Mouse (Mus musculus) liver, embryonic 12.5 days (tissue): ENCODE data around the gene Ncan. TPM values are rescaled to one million over a fixed set of nuclear protein-coding genes. Genes with fewer than 3 reads are reported as not detected.
"Not testable (repeated sequence)": the region's sequence is repeated elsewhere in the genome, so short reads cannot be mapped to it uniquely, and the experiment has no call there.

ENCODE experiments used
- ATAC-seq: fragments of 200-750 bp; cut with Nextera tagmentation; 2 replicates; pipeline ENCODE4 v1.8.0; 2017; ENCODE audit warnings: moderate number of reproducible peaks, mild to moderate bottlenecking, moderate library complexity
- H3K27ac ChIP-seq: fragments of 300-500 bp; sonication (generic); 2 replicates; pipeline ENCODE4 v1.5.1; 2016; ENCODE audit warnings: mild to moderate bottlenecking
- H3K27me3 ChIP-seq: fragments of 300-500 bp; sonication (generic); replicated peaks from 2 replicates; pipeline ENCODE4 v1.6.1; 2016; ENCODE audit warnings: mild to moderate bottlenecking, moderate library complexity
- H3K36me3 ChIP-seq: fragments of 300-500 bp; sonication (generic); 2 replicates; pipeline ENCODE4 v1.6.1; 2016; ENCODE audit warnings: mild to moderate bottlenecking, moderate library complexity
- H3K4me1 ChIP-seq: fragments of 300-500 bp; sonication (generic); 2 replicates; pipeline ENCODE4 v1.6.1; 2016
- H3K4me2 ChIP-seq: fragments of 300-500 bp; sonication (generic); 2 replicates; pipeline ENCODE4 v1.6.1; 2016; ENCODE audit warnings: mild to moderate bottlenecking, moderate library complexity
- H3K4me3 ChIP-seq: fragments of 300-500 bp; sonication (generic); 2 replicates; pipeline ENCODE4 v1.5.1; 2016; ENCODE audit warnings: mild to moderate bottlenecking, moderate library complexity
- H3K9ac ChIP-seq: fragments of 300-500 bp; sonication (generic); 2 replicates; pipeline ENCODE4 v1.6.1; 2016; ENCODE audit warnings: mild to moderate bottlenecking, moderate library complexity
- H3K9me3 ChIP-seq: fragments of 300-500 bp; sonication (generic); replicated peaks from 2 replicates; pipeline ENCODE4 v1.6.1; 2016; ENCODE audit warnings: mild to moderate bottlenecking, moderate library complexity
- WGBS: fragments of 180-500 bp; shearing (Covaris S2); methylation state at CpG from one replicate; pipeline ENCODE4 v1.1.7; 2016; ENCODE audit not compliant: insufficient replicate concordance; 5-methylcytosine and 5-hydroxymethylcytosine counted together
- microRNA-seq: library from miRNA; unstranded; fragments of <30 nt; microRNA quantifications from one replicate; pipeline ENCODE4, GENCODE M21; 2017
- polyA plus RNA-seq: library from polyadenylated mRNA; unstranded; fragments of >200 nt; fragmentation: Nextera tagmentation; extraction: Ambion mirVana; gene quantifications from 2 replicates; pipeline ENCODE4 v1.2.1, GENCODE M21; 2016

Ncan gene
- polyA plus RNA-seq, 1 experiment from 2014 or later = not detected

DNA sequence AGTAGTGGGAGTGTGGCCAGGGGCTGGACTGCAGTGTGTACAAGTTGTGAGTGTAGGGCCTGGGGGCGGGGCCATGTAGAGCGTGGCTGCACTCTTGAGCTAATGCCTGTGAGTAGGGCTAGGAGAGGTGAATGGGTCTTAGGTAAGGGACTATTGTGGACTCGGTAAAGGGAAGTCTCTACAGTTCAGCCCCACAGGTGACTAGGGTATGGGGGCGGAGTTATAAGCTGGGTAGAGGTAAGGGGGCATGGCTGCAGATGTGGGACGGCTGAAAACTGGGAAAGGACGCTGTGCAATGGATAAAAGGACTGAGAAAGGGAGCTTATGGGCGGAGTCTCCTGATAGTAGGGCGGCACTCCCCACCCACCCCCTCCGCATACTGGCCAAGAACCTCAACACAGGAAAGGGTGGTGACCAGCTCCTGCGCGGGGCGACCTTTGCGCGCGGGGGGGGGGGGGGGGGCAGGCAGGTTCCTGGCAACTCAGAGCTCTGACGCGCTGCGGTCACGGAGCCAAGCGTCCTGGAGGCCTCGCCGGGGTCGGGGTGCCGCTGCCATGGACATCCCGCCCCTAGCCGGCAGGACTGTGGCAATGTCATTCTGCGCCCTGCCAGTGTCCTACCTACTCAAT lies 48.1 kb downstream of the Ncan start, which contains the start of gene Tm6sf2:
Gene Tm6sf2 (plus strand): TSS at position 484 of the 629 bp plus-strand sequence.
- peaks cover 19% of the 10 kb centered on the region for H3K4me1 ChIP-seq
- H3K9ac ChIP-seq = peak within 1 kb of the TSS; percentile 51
- H3K27me3 ChIP-seq = 0 out of 2 replicates have a peak, but pooled peaks cover 9% of the 10 kb centered on the region
- H3K36me3 ChIP-seq = peaks cover 47% of the 10 kb centered on the region
- H3K4me2 ChIP-seq = peak within 1 kb of the TSS; percentile 74
- WGBS = 7% methylated on average over 25 of the region's 27 CpGs
- peak; percentile 79 for ATAC-seq
- H3K9me3 ChIP-seq = no peaks in the 10 kb centered on the region
- no peak within 1 kb of the TSS for H3K27ac ChIP-seq
- H3K4me3 ChIP-seq = peak within 1 kb of the TSS; percentile 40

DNA sequence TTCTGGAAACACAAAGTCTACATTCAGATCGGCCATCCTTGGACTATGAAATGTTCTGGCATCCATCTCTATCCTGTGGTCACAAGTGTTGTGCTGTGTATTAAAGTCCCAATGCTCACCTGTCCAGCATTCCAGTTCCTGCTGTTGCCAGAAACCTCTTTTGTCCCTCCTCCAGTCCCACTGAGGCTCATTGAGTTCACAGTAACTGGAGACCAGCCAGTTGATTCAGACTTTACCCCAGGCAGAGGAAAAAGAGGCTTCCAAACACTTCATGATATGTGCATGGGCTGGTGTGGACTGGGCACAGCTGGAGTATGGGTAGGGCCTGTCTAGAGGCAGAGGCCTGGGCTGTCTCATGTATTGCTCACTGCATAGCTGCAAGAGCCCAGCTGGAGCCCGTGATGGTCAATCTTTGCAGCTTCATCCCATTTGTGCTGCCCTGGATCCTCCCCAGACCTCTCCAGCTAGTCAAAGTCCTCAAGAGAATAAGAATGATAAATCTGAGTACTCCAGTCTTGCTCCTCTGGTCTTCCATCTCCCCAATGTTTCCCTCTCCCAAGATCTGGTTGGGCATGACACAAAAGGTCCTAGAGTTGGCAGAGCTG lies 48.7 kb downstream of the Ncan start:
- WGBS = 76% methylated on average over 2 of the region's 2 CpGs
- H3K9ac ChIP-seq = no peak overlapping the region
- H3K9me3 ChIP-seq = no peaks in the 10 kb centered on the region
- H3K27me3 ChIP-seq = 0 out of 2 replicates have a peak, but pooled peaks cover 9% of the 10 kb centered on the region
- peaks cover 19% of the 10 kb centered on the region for H3K4me1 ChIP-seq
- 0 out of 2 replicates have a peak, but pooled peaks have one; percentile 25 for ATAC-seq
- H3K27ac ChIP-seq = no peak overlapping the region
- peak overlapping the region; percentile 74; the same call in 1 of the 2 replicates for H3K4me2 ChIP-seq
- H3K4me3 ChIP-seq = no peak overlapping the region
- H3K36me3 ChIP-seq = peaks cover 53% of the 10 kb centered on the region

DNA sequence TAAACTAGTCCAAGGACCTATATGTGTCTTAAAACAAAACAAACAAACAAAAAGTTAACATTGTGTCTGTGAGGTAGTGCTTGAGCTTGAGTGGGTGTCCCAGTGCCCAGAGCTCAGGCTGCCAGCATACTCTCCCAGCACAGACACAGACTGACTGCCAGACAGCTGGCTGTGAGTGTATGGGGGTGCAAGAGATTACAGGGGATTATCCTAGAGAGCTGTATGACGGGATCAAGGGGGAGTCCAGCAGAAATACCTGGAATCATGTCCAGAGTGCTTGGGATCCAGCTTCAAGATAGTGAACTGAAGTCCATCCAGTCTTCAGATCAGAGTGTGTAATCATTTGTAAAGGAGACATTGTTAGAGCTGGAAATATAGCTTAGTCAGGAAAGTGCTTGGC lies 63.0 kb downstream of the Ncan start:
- 84% methylated on average over 1 of the region's 1 CpGs for WGBS
- H3K27ac ChIP-seq = no peak overlapping the region
- no peak overlapping the region for H3K4me2 ChIP-seq
- no peaks in the 10 kb centered on the region for H3K27me3 ChIP-seq
- H3K4me3 ChIP-seq = no peak overlapping the region
- no peaks in the 10 kb centered on the region for H3K4me1 ChIP-seq
- H3K9me3 ChIP-seq = no peaks in the 10 kb centered on the region
- ATAC-seq = no peak
- peaks cover 97% of the 10 kb centered on the region for H3K36me3 ChIP-seq
- no peak overlapping the region for H3K9ac ChIP-seq

DNA sequence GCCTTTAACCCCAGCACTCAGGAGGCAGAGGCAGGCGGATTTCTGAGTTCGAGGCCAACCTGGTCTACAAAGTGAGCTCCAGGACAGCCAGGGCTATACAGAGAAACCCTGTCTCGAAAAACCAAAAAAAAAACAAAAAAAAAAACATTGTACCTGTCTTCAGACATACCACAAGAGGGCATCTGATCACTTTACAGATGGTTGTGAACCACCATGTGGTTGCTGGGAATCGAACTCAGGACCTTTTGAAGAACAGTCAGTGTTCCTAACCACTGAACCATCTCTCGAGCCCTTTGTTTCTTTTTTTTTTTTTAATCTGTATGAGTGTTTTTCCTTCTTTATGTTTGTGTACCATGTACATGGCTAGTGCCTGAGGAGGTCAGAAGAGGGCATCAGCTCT lies 70.2 kb downstream of the Ncan start:
- H3K9ac ChIP-seq, H3K27me3 ChIP-seq, H3K9me3 ChIP-seq, H3K4me2 ChIP-seq, H3K4me3 ChIP-seq, ATAC-seq, H3K4me1 ChIP-seq, H3K27ac ChIP-seq: not testable (repeated sequence)
- H3K36me3 ChIP-seq = peaks cover 77% of the 10 kb centered on the region
- 81% methylated on average over 5 of the region's 5 CpGs for WGBS

DNA sequence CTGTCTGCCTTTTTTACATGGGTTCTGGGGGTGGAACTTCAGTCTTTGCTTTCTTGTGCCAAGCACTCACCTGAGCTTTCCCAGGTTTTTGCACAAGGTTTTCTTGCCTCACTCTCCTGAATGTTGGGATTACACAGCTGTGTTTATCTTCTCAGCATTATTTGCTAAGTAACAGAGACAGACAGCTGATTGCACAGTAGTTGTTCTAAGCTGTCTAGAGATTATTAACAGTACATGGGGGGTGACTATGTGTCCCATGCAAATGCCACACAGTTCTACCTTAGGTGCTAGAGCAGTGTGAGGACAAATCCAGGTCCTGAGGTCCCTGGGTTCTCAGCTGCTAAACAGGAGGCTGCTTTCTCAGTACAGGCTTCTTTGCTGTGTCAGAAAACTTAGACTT lies 71.0 kb downstream of the Ncan start:
- Histone ChIP-seq H3K9me3 (no peaks in the 10 kb centered on the region), H3K36me3 (peaks cover 69% of the 10 kb centered on the region), H3K4me2 (no peak overlapping the region), H3K27ac (no peak overlapping the region), H3K4me3 (no peak overlapping the region), H3K9ac (no peak overlapping the region), H3K4me1 (peaks cover 2% of the 10 kb centered on the region), H3K27me3 (no peaks in the 10 kb centered on the region)
- ATAC-seq = no peak

DNA sequence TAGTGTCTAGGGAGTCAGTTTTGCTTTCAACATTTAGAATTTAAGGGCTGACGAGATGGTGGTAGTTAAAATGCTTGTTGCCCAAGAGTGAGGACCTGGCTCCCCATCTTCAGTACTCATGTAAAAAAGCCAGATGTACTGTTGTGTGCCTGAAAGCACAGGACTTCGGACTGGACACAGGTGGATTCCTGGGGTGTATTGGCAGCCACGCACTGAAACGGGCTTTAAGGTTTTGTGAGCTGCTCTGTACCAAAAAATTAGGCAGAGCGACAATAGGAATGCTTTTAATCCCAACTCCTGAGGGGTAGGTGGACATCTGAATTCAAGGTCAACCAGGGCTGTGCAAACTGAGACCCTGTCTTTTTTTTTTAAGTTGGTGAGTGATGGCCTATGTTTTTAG lies 76.7 kb downstream of the Ncan start:
- Histone ChIP-seq H3K9me3 (no peaks in the 10 kb centered on the region), H3K27me3 (no peaks in the 10 kb centered on the region), H3K9ac (peak overlapping the region; percentile 96), H3K4me1 (peaks cover 46% of the 10 kb centered on the region), H3K4me3 (peak overlapping the region; percentile 98), H3K36me3 (peaks cover 22% of the 10 kb centered on the region), H3K27ac (no peak overlapping the region), H3K4me2 (peak overlapping the region; percentile 96)
- 72% methylated on average over 5 of the region's 5 CpGs for WGBS
- ATAC-seq = no peak

Small RNAs within 50 kb of the gene (microRNA-seq; reads per million reads assigned to microRNA genes)
- not detected for gene Mir7066

Other genes with a start within 250 kb of the Ncan start
- gene Cilp2, start 233.2 kb downstream of the Ncan start, polyA plus RNA-seq = 0.14 and 0.33 TPM in 2 replicates
- 3.8 and 4.5 TPM in 2 replicates for gene Tssk6, start 218.7 kb downstream of the Ncan start, polyA plus RNA-seq
- gene Ndufa13, start 218.3 kb downstream of the Ncan start, polyA plus RNA-seq = 121 and 122 TPM in 2 replicates
- 0.74 and 0.86 TPM in 2 replicates for gene Yjefn3, start 218.2 kb downstream of the Ncan start, polyA plus RNA-seq
- 60.2 and 62.6 TPM in 2 replicates for gene Gatad2a, start 124.5 kb downstream of the Ncan start, polyA plus RNA-seq
- gene Mau2, start 78.1 kb downstream of the Ncan start, polyA plus RNA-seq = 35.4 and 36.2 TPM in 2 replicates
- 25.1 and 26.2 TPM in 2 replicates for gene Sugp1, start 78.1 kb downstream of the Ncan start, polyA plus RNA-seq
- gene Tm6sf2, start 47.9 kb downstream of the Ncan start, polyA plus RNA-seq = 0.68 and 0.74 TPM in 2 replicates
- 0.12 and 0.26 TPM in 2 replicates for gene Hapln4, start 37.4 kb downstream of the Ncan start, polyA plus RNA-seq
- 30.9 and 33.0 TPM in 2 replicates for gene Nr2c2ap, start 10.5 kb upstream of the Ncan start, polyA plus RNA-seq
- 9.6 and 9.8 TPM in 2 replicates for gene Rfxank, start 18.3 kb upstream of the Ncan start, polyA plus RNA-seq
- 25.1 and 28.8 TPM in 2 replicates for gene Borcs8, start 18.6 kb upstream of the Ncan start, polyA plus RNA-seq
- gene Mef2b, start 18.8 kb upstream of the Ncan start, polyA plus RNA-seq = 0.23 and 0.36 TPM in 2 replicates
- 37.7 and 39.4 TPM in 2 replicates for gene Tmem161a, start 51.5 kb upstream of the Ncan start, polyA plus RNA-seq
- gene Slc25a42, start 91.4 kb upstream of the Ncan start, polyA plus RNA-seq = 6.6 and 8.5 TPM in 2 replicates
- gene Sugp2, start 113.4 kb upstream of the Ncan start, polyA plus RNA-seq = 24.4 and 24.7 TPM in 2 replicates
- 23.9 and 24.8 TPM in 2 replicates for gene Armc6, start 113.6 kb upstream of the Ncan start, polyA plus RNA-seq
- 19.6 and 21.4 TPM in 2 replicates for gene Homer3, start 162.0 kb upstream of the Ncan start, polyA plus RNA-seq
- 37.0 and 40.0 TPM in 2 replicates for gene Ddx49, start 181.6 kb upstream of the Ncan start, polyA plus RNA-seq
- gene Cope, start 181.6 kb upstream of the Ncan start, polyA plus RNA-seq = 205 and 212 TPM in 2 replicates
- gene Cers1, start 194.9 kb upstream of the Ncan start, polyA plus RNA-seq = 0.45 and 0.63 TPM in 2 replicates
- gene Gdf1, start 208.9 kb upstream of the Ncan start, polyA plus RNA-seq = 1.0 and 1.5 TPM in 2 replicates
- gene Upf1, start 232.4 kb upstream of the Ncan start, polyA plus RNA-seq = 30.4 and 30.5 TPM in 2 replicates